Mouse (Mus musculus): Measurements from ENCODE around the gene Rhod. TPM values are rescaled to one million over a fixed set of nuclear protein-coding genes. Genes with fewer than 3 reads are reported as not detected.

The Rhod gene
- total and polyA plus RNA-seq, 3 experiments, result 5.3 to 8.5 (median 5.5) TPM

GRCm38 (mm10) chr19:4425610-4426366, 13.4 kb downstream of the Rhod start:
- Histone ChIP-seq H3K9ac (ENCODE audit: low read depth, low read length) (no peak overlapping the region), H3K36me3 (ENCODE audit: control insufficient read depth, insufficient read depth, low read length) (no peaks in the 10 kb centered on the region), H3K4me1 (ENCODE audit: control insufficient read depth, insufficient read depth, low read length) (no peaks in the 10 kb centered on the region), H3K4me3 (no peak overlapping the region), H3K27me3 (ENCODE audit: control insufficient read depth, insufficient read depth, low read length) (no peaks in the 10 kb centered on the region), H3K27ac (no peak overlapping the region), H3K79me2 (replicated peaks; ENCODE audit: control insufficient read depth, insufficient read depth, low read length) (no peaks in the 10 kb centered on the region)
- no peak for DNase-seq
- intact Hi-C loops (cut with DNase I), result no loop called here
- 75% methylated on average over 19 of the region's 19 CpGs for WGBS
- TF ChIP-seq POLR2A (IDR thresholded peaks at IDR 0.05; ENCODE audit: insufficient read depth, low read depth, low read length) (no peak), CTCF (IDR thresholded peaks at IDR 0.05) (peak; percentile 73)

- Histone ChIP-seq H3K9ac (ENCODE audit: low read depth, low read length) (no peak overlapping the region), H3K4me3 (no peak overlapping the region), H3K4me1 (ENCODE audit: control insufficient read depth, insufficient read depth, low read length) (no peaks in the 10 kb centered on the region), H3K79me2 (replicated peaks; ENCODE audit: control insufficient read depth, insufficient read depth, low read length) (no peaks in the 10 kb centered on the region), H3K27me3 (ENCODE audit: control insufficient read depth, insufficient read depth, low read length) (no peaks in the 10 kb centered on the region), H3K27ac (no peak overlapping the region), H3K36me3 (ENCODE audit: control insufficient read depth, insufficient read depth, low read length) (no peaks in the 10 kb centered on the region)
- no peak for TF ChIP-seq POLR2A (IDR thresholded peaks at IDR 0.05; ENCODE audit: insufficient read depth, low read depth, low read length)
- no peak for TF ChIP-seq CTCF (IDR thresholded peaks at IDR 0.05)
- no peak for TF ChIP-seq EP300 (IDR thresholded peaks at IDR 0.05; ENCODE audit: insufficient read depth, low read depth, low read length)
- no peak for DNase-seq
- WGBS, result 78% methylated on average over 3 of the region's 3 CpGs
- intact Hi-C loops (cut with DNase I), result no loop called here
Observed at GRCm38 (mm10) chr19:4423021-4423420, 16.2 kb downstream of the Rhod start.

GRCm38 (mm10) chr19:4422581-4422980, 16.7 kb downstream of the Rhod start:
- intact Hi-C loops (cut with DNase I), result no loop called here
- no peak overlapping the region for H3K27ac ChIP-seq
- DNase-seq, result no peak
- H3K4me3 ChIP-seq, result no peak overlapping the region
- H3K4me1 ChIP-seq (ENCODE audit: control insufficient read depth, insufficient read depth, low read length), result no peaks in the 10 kb centered on the region
- TF ChIP-seq POLR2A (IDR thresholded peaks at IDR 0.05; ENCODE audit: insufficient read depth, low read depth, low read length), result no peak
- no peaks in the 10 kb centered on the region for H3K36me3 ChIP-seq (ENCODE audit: control insufficient read depth, insufficient read depth, low read length)
- no peaks in the 10 kb centered on the region for H3K27me3 ChIP-seq (ENCODE audit: control insufficient read depth, insufficient read depth, low read length)
- H3K79me2 ChIP-seq (replicated peaks; ENCODE audit: control insufficient read depth, insufficient read depth, low read length), result no peaks in the 10 kb centered on the region
- no peak overlapping the region for H3K9ac ChIP-seq (ENCODE audit: low read depth, low read length)
- WGBS, result 94% methylated on average over 3 of the region's 3 CpGs

DNA sequence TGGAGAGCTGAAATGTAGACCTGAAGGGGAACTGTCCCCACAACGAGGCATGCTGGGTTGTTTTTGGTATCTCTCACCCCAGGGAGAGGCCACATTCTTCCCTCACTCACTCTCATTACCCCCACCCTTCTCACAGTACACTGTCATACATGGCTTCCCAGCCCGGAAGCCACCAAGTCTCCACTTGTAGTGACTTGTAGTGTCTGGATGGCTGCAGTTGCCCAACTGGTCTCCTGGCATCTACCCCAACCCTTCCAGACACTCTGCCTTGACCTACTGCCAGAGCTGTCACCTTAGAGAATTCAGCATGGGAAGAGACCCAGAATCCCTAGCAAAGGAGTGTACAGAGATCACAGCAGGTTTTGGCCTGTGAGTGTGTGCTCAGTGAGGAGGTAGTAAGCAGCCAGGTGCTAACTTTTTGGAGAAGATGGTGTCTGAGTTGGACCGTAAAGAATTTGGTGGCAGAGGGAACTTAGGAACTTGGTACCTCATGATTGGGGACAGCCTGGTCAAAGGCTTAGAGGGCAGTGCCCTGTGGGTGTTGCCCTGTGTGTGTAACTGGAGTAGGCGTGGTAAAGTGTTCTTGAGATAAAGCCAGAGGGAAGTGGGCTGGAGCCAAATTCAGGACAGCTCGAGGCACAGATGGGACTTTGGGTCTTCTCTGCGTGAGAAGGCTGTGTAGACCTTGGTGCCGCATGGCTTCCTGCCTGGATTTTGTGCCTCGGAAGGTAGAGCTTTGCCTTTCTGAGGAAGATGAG, 18.9 kb downstream of the Rhod start:
- intact Hi-C loops (cut with DNase I), result no loop called here
- TF ChIP-seq CTCF (IDR thresholded peaks at IDR 0.05), result no peak
- no peak for TF ChIP-seq EP300 (IDR thresholded peaks at IDR 0.05; ENCODE audit: insufficient read depth, low read depth, low read length)
- no peak for TF ChIP-seq POLR2A (IDR thresholded peaks at IDR 0.05; ENCODE audit: insufficient read depth, low read depth, low read length)
- Histone ChIP-seq H3K4me1 (ENCODE audit: control insufficient read depth, insufficient read depth, low read length) (no peaks in the 10 kb centered on the region), H3K9ac (ENCODE audit: low read depth, low read length) (no peak overlapping the region), H3K4me3 (no peak overlapping the region), H3K36me3 (ENCODE audit: control insufficient read depth, insufficient read depth, low read length) (no peaks in the 10 kb centered on the region), H3K27me3 (ENCODE audit: control insufficient read depth, insufficient read depth, low read length) (no peaks in the 10 kb centered on the region), H3K79me2 (replicated peaks; ENCODE audit: control insufficient read depth, insufficient read depth, low read length) (no peaks in the 10 kb centered on the region), H3K27ac (no peak overlapping the region)
- no peak for DNase-seq
- 58% methylated on average over 8 of the region's 8 CpGs for WGBS

GRCm38 (mm10) chr19:4419711-4420110, 19.5 kb downstream of the Rhod start:
- no peaks in the 10 kb centered on the region for H3K36me3 ChIP-seq (ENCODE audit: control insufficient read depth, insufficient read depth, low read length)
- no peaks in the 10 kb centered on the region for H3K27me3 ChIP-seq (ENCODE audit: control insufficient read depth, insufficient read depth, low read length)
- H3K79me2 ChIP-seq (replicated peaks; ENCODE audit: control insufficient read depth, insufficient read depth, low read length), result no peaks in the 10 kb centered on the region
- H3K9ac ChIP-seq (ENCODE audit: low read depth, low read length), result no peak overlapping the region
- intact Hi-C loops (cut with DNase I), result no loop called here
- no peak for DNase-seq
- H3K4me1 ChIP-seq (ENCODE audit: control insufficient read depth, insufficient read depth, low read length), result no peaks in the 10 kb centered on the region
- WGBS, result 89% methylated on average over 5 of the region's 5 CpGs
- no peak overlapping the region for H3K4me3 ChIP-seq
- H3K27ac ChIP-seq, result no peak overlapping the region
- no peak for TF ChIP-seq EP300 (IDR thresholded peaks at IDR 0.05; ENCODE audit: insufficient read depth, low read depth, low read length)
- TF ChIP-seq CTCF (IDR thresholded peaks at IDR 0.05), result no peak
- no peak for TF ChIP-seq POLR2A (IDR thresholded peaks at IDR 0.05; ENCODE audit: insufficient read depth, low read depth, low read length)

DNA sequence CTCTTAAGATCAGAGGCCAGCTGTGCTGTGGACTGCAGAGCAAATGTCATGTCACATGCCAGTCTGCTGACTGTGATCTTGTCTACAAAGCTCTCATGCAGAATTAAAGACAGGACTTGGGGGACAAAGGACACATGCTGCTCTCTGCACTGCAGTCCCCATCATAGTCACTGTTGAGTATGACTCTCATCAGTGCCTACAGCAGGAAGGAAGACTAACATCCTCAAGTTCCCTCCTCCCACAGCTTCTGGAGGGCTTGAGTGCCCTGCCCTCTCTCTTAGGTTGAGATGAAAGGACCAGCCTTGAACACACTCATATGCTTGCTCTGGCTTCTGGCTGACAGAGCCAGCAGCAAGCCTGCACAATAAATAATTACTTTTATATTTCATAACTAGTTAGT, 21.5 kb downstream of the Rhod start:
- Histone ChIP-seq H3K4me1 (ENCODE audit: control insufficient read depth, insufficient read depth, low read length) (no peaks in the 10 kb centered on the region), H3K9ac (ENCODE audit: low read depth, low read length) (no peak overlapping the region), H3K27ac (no peak overlapping the region), H3K27me3 (ENCODE audit: control insufficient read depth, insufficient read depth, low read length) (no peaks in the 10 kb centered on the region), H3K36me3 (ENCODE audit: control insufficient read depth, insufficient read depth, low read length) (no peaks in the 10 kb centered on the region), H3K4me3 (no peak overlapping the region), H3K79me2 (replicated peaks; ENCODE audit: control insufficient read depth, insufficient read depth, low read length) (no peaks in the 10 kb centered on the region)
- TF ChIP-seq CTCF (IDR thresholded peaks at IDR 0.05) (no peak), POLR2A (IDR thresholded peaks at IDR 0.05; ENCODE audit: insufficient read depth, low read depth, low read length) (no peak), EP300 (IDR thresholded peaks at IDR 0.05; ENCODE audit: insufficient read depth, low read depth, low read length) (no peak)
- DNase-seq, result no peak
- intact Hi-C loops (cut with DNase I), result loop anchor here (1.0 to 2.0 kb wide), 2 partner anchors 79 to 157 kb away; no protein-coding TSS in a partner anchor
